Mouse (Mus musculus): ENCODE measurements around the gene Nudt9. TPM values are rescaled to one million over a fixed set of nuclear protein-coding genes. Genes with fewer than 3 reads are reported as not detected.
"Not testable (repeated sequence)": the region's sequence is repeated elsewhere in the genome, so short reads cannot be mapped to it uniquely, and the experiment has no call there.

The Nudt9 gene
- polyA plus RNA-seq, 1 experiment, result 45.7 TPM

GRCm38 (mm10) chr5:104021597-104022378, 24.3 kb upstream of the Nudt9 start, which contains the start of gene Hsd17b11:
Gene Hsd17b11, minus strand, starts transcription at chr5:104021919.
- TF ChIP-seq POLR2A (IDR thresholded peaks at IDR 0.05; ENCODE audit: borderline replicate concordance, extremely low read depth, insufficient read depth, insufficient read length, poor library complexity, severe bottlenecking) (no peak), CTCF (IDR thresholded peaks at IDR 0.05; ENCODE audit: borderline replicate concordance, extremely low read depth, insufficient read depth, insufficient read length) (no peak)

GRCm38 (mm10) chr5:104022558-104022957, 23.5 kb upstream of the Nudt9 start:
- TF ChIP-seq POLR2A (IDR thresholded peaks at IDR 0.05; ENCODE audit: borderline replicate concordance, extremely low read depth, insufficient read depth, insufficient read length, poor library complexity, severe bottlenecking), result no peak
- no peak for TF ChIP-seq CTCF (IDR thresholded peaks at IDR 0.05; ENCODE audit: borderline replicate concordance, extremely low read depth, insufficient read depth, insufficient read length)
- DNase-seq (ENCODE audit: low read depth), result no peak

More at GRCm38 (mm10) chr5:104021597-104022378, 24.3 kb upstream of the Nudt9 start, which contains the start of gene Hsd17b11:
- peak; percentile 82 for DNase-seq (ENCODE audit: low read depth)

DNA sequence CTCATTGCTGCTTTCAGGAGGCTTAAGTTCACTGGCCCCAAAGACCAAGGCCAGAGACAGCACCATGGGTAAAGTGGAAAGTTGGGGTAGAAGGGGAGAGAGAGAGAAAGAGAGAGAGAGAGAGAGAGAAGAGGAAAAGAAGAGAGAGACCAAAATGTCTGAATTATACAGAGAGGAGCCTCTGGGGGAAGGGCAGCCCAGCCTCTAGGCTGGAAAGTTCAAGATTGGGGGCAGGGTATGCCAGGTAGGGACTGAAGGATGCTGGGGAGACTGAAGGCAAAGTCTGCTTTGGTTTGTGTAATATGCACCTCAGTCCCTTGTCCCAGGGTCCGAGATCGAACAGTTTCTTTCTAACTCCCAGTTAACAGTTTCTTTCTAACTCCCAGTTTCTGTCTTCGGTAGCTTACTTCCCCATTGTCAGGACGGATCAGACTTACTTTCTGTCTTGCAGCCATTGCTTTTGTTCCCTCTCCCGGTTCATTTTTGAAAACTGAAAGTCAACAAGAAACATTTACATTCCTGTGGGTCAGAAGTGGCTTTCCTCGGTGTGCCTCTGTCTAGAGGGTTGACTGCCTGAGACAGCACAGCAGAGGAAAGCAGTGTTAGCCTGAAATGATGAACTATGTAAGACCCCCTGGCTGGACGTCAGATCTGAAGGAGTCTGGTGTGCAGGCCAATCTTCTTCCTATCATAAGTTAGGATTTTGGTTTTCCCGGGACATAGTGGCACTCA, 22.7 kb upstream of the Nudt9 start:
- TF ChIP-seq CTCF (IDR thresholded peaks at IDR 0.05; ENCODE audit: borderline replicate concordance, extremely low read depth, insufficient read depth, insufficient read length), result no peak
- TF ChIP-seq POLR2A (IDR thresholded peaks at IDR 0.05; ENCODE audit: borderline replicate concordance, extremely low read depth, insufficient read depth, insufficient read length, poor library complexity, severe bottlenecking), result no peak
- DNase-seq (ENCODE audit: low read depth), result no peak

DNA sequence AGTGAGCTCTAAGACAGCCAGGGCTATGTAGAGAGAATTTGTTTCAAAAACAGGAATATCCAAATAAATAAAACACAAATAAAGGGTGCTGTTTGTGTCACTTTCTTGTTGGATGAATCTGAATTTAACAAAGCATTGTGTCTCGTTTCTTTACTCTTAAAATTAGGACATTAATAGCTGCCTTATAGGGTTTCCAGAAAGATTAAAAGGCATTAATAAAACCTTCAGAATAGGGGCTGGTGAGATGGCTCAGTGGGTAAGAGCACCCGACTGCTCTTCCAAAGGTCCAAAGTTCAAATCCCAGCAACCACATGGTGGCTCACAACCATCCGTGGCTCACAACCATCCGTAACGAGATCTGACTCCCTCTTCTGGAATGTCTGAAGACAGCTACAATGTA, 21.9 kb upstream of the Nudt9 start:
- DNase-seq (ENCODE audit: low read depth), result not testable (repeated sequence)

GRCm38 (mm10) chr5:104024762-104025161, 21.3 kb upstream of the Nudt9 start:
- DNase-seq (ENCODE audit: low read depth), result no peak
- TF ChIP-seq CTCF (IDR thresholded peaks at IDR 0.05; ENCODE audit: borderline replicate concordance, extremely low read depth, insufficient read depth, insufficient read length), result no peak
- TF ChIP-seq POLR2A (IDR thresholded peaks at IDR 0.05; ENCODE audit: borderline replicate concordance, extremely low read depth, insufficient read depth, insufficient read length, poor library complexity, severe bottlenecking), result no peak

DNA sequence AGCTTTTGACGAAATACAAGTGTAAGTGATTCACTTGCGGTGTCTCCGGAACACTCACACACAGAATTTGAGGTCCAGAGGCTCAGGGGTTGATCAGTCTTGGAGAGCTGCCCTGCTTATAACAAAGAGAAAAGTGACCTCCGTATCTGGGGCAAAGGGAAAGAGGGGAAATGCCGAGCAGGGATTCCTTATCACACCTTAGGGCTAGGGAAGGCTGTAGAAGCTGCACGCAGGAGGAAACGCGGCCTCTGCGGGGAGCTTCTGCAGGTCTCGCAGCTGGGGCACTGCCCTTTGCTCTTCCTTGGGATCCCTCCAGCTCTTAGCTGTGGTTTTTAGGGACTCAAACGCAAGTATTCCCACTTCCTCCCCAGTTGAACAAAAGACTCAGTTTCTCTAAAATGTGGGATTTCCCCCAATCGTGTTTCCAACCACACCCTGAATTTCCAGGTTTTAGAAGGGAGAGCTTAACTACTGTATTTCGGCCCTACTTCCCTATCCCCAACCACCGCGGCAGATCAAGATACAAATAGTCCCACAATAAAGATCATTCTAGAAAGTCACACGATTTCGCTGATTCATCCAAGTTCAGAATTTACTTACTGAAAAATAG, 20.8 kb upstream of the Nudt9 start:
- no peak for TF ChIP-seq CTCF (IDR thresholded peaks at IDR 0.05; ENCODE audit: borderline replicate concordance, extremely low read depth, insufficient read depth, insufficient read length)
- TF ChIP-seq POLR2A (IDR thresholded peaks at IDR 0.05; ENCODE audit: borderline replicate concordance, extremely low read depth, insufficient read depth, insufficient read length, poor library complexity, severe bottlenecking), result no peak
- DNase-seq (ENCODE audit: low read depth), result no peak

- DNase-seq (ENCODE audit: low read depth), result no peak
- TF ChIP-seq CTCF (IDR thresholded peaks at IDR 0.05; ENCODE audit: borderline replicate concordance, extremely low read depth, insufficient read depth, insufficient read length) (no peak), POLR2A (IDR thresholded peaks at IDR 0.05; ENCODE audit: borderline replicate concordance, extremely low read depth, insufficient read depth, insufficient read length, poor library complexity, severe bottlenecking) (no peak)
Measured at GRCm38 (mm10) chr5:104032434-104033097, 13.5 kb upstream of the Nudt9 start.

DNA sequence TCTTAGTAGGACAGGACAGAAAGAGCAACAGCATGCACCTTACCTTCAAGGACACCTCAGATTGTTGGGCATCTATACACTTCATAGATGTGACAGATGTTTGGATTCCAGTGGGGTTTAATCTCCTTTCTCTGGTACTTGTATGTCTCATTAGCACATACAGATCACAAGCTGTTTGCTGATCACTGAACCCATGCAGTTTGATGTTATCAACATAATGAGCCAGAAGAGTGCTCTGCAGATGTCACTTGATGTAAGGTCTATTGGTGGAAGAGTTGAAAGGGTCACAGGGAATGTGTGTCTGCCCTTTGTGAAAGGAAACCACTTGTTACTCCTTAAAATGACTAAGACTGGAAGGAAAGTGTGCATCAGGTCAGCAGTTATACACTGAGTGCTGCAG, 11.0 kb upstream of the Nudt9 start:
- no peak for DNase-seq (ENCODE audit: low read depth)
- TF ChIP-seq POLR2A (IDR thresholded peaks at IDR 0.05; ENCODE audit: borderline replicate concordance, extremely low read depth, insufficient read depth, insufficient read length, poor library complexity, severe bottlenecking) (no peak), CTCF (IDR thresholded peaks at IDR 0.05; ENCODE audit: borderline replicate concordance, extremely low read depth, insufficient read depth, insufficient read length) (no peak)

DNA sequence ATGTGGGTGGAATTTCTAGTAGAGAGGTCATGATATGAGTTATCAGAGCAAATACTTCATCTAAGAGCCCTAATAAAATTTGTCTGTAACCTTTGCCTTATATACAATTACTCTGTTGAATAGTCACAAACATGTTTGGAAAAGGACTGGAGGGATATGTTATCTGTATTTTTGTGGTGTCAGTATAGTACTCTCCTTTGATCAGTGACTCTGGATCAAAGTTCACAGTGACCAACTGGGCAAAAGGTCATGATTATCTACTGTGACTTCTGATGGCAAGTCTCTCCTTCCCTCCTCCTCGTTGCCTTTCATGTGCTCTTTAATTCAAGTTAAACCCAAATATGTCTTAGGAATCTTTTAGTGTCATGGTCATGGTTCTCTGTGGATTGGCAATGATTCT, 10.3 kb upstream of the Nudt9 start:
- no peak for DNase-seq (ENCODE audit: low read depth)
- TF ChIP-seq POLR2A (IDR thresholded peaks at IDR 0.05; ENCODE audit: borderline replicate concordance, extremely low read depth, insufficient read depth, insufficient read length, poor library complexity, severe bottlenecking), result no peak
- no peak for TF ChIP-seq CTCF (IDR thresholded peaks at IDR 0.05; ENCODE audit: borderline replicate concordance, extremely low read depth, insufficient read depth, insufficient read length)

- TF ChIP-seq CTCF (IDR thresholded peaks at IDR 0.05; ENCODE audit: borderline replicate concordance, extremely low read depth, insufficient read depth, insufficient read length) (no peak), POLR2A (IDR thresholded peaks at IDR 0.05; ENCODE audit: borderline replicate concordance, extremely low read depth, insufficient read depth, insufficient read length, poor library complexity, severe bottlenecking) (no peak)
- no peak for DNase-seq (ENCODE audit: low read depth)
Measured at GRCm38 (mm10) chr5:104036686-104037085, 9.4 kb upstream of the Nudt9 start.

Measured in brain, embryonic 14.5 days (tissue).